Mouse (Mus musculus): ENCODE measurements around the gene Ormdl3. TPM values are rescaled to one million over a fixed set of nuclear protein-coding genes. Genes with fewer than 3 reads are reported as not detected.

Ormdl3 gene
- polyA plus RNA-seq, 1 experiment from 2014 or later: 72.2 TPM

- Histone ChIP-seq H3K9me3 (no peaks in the 10 kb centered on the region), H3K4me1 (peaks cover 11% of the 10 kb centered on the region; the same call in 1 of the 2 replicates), H3K36me3 (no peaks in the 10 kb centered on the region), H3K4me2 (replicated peaks) (peak within 1 kb of the TSS; percentile 86), H3K4me3 (peak within 1 kb of the TSS; percentile 40), H3K27me3 (replicated peaks) (peaks cover 77% of the 10 kb centered on the region), H3K27ac (no peak within 1 kb of the TSS), H3K9ac (peak within 1 kb of the TSS; percentile 57)
- ATAC-seq (ENCODE audit: low FRiP score, low read depth): 0 out of 2 replicates have a peak, but pooled peaks have one; percentile 21
- WGBS: 1% methylated on average over 58 of the region's 58 CpGs
Measured at GRCm38 (mm10) chr11:98545711-98546231, 41.4 kb downstream of the Ormdl3 start, which contains the start of gene Ikzf3. Gene Ikzf3, minus strand, starts transcription at chr11:98546031.

- H3K36me3 ChIP-seq: no peaks in the 10 kb centered on the region
- WGBS: 2% methylated on average over 16 of the region's 16 CpGs
- H3K4me2 ChIP-seq (replicated peaks): peak overlapping the region; percentile 86
- H3K9me3 ChIP-seq: no peaks in the 10 kb centered on the region
- ATAC-seq (ENCODE audit: low FRiP score, low read depth): no peak
- no peak overlapping the region for H3K27ac ChIP-seq
- H3K4me1 ChIP-seq: peaks cover 6% of the 10 kb centered on the region; the same call in 1 of the 2 replicates
- H3K4me3 ChIP-seq: peak overlapping the region; percentile 40
- peak overlapping the region; percentile 57; the same call in 1 of the 2 replicates for H3K9ac ChIP-seq
- peaks cover 71% of the 10 kb centered on the region for H3K27me3 ChIP-seq (replicated peaks)
Measured at GRCm38 (mm10) chr11:98544890-98545677, 42.1 kb downstream of the Ormdl3 start.

- no peak overlapping the region for H3K4me2 ChIP-seq (replicated peaks)
- no peaks in the 10 kb centered on the region for H3K9me3 ChIP-seq
- H3K27me3 ChIP-seq (replicated peaks): peaks cover 56% of the 10 kb centered on the region
- no peak overlapping the region for H3K9ac ChIP-seq
- 87% methylated on average over 1 of the region's 1 CpGs for WGBS
- no peak overlapping the region for H3K27ac ChIP-seq
- no peak overlapping the region for H3K4me3 ChIP-seq
- H3K4me1 ChIP-seq: peaks cover 6% of the 10 kb centered on the region; the same call in 1 of the 2 replicates
- ATAC-seq (ENCODE audit: low FRiP score, low read depth): no peak
- no peaks in the 10 kb centered on the region for H3K36me3 ChIP-seq
Measured at GRCm38 (mm10) chr11:98543414-98543813, 43.8 kb downstream of the Ormdl3 start.

GRCm38 (mm10) chr11:98542553-98542952, 44.6 kb downstream of the Ormdl3 start:
- H3K4me3 ChIP-seq: no peak overlapping the region
- H3K4me1 ChIP-seq: peaks cover 6% of the 10 kb centered on the region; the same call in 1 of the 2 replicates
- H3K36me3 ChIP-seq: no peaks in the 10 kb centered on the region
- H3K27ac ChIP-seq: no peak overlapping the region
- peaks cover 47% of the 10 kb centered on the region for H3K27me3 ChIP-seq (replicated peaks)
- H3K9me3 ChIP-seq: no peaks in the 10 kb centered on the region
- no peak overlapping the region for H3K9ac ChIP-seq
- no peak overlapping the region for H3K4me2 ChIP-seq (replicated peaks)
- WGBS: 77% methylated on average over 8 of the region's 8 CpGs
- no peak for ATAC-seq (ENCODE audit: low FRiP score, low read depth)

DNA sequence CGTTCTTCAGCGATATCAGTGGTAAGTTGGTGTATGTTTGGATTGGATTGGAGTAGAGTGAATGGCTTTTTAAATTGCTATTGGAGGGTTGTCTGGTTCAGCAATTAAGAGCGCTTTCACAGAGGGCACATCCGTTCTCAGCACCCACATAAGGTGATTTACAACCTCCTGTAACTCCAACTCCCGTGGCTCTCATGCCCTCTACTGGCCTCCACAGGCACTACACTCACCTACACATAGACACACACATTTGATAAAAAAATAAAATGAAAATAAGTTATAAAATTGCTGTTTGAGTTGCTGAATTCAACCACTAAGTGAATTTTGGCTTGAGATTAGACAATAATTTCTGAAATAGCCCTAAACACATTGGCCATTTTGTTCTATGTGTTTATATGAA, 46.8 kb downstream of the Ormdl3 start:
- Histone ChIP-seq H3K9me3 (no peaks in the 10 kb centered on the region), H3K36me3 (no peaks in the 10 kb centered on the region), H3K4me3 (no peak overlapping the region), H3K27me3 (replicated peaks) (peaks cover 25% of the 10 kb centered on the region), H3K9ac (no peak overlapping the region), H3K4me1 (peaks cover 2% of the 10 kb centered on the region; the same call in 1 of the 2 replicates), H3K27ac (no peak overlapping the region), H3K4me2 (replicated peaks) (no peak overlapping the region)
- no peak for ATAC-seq (ENCODE audit: low FRiP score, low read depth)
- WGBS: 79% methylated on average over 5 of the region's 5 CpGs

DNA sequence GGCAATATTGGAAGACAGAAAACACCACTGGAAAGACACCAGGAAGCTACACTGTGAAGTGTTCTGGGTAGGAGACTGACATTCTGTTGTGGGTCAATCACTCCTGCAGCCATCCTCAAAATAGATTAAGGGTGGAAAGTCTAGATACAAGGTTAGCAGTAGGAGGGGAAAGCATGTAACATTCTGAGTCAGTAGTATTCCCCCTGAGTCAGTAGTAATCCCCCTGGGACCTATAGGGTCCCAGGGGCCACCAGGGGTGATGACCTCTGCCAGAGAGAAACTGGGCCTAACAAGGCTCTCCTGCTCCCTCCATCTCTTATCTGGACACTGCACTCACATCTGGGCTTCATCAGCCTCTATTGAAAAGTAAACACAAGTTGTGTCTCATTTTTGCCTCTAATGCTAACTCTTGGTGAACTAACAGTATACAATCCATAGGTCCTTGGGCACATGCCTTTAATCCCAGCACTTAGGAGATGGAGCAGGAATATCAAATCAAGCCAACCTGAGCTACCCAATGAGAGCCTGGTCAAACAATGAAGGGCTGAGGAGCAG, 49.6 kb downstream of the Ormdl3 start:
- H3K27me3 ChIP-seq (replicated peaks): peaks cover 7% of the 10 kb centered on the region
- H3K4me3 ChIP-seq: no peak overlapping the region
- no peak overlapping the region for H3K9ac ChIP-seq
- H3K36me3 ChIP-seq: no peaks in the 10 kb centered on the region
- no peak overlapping the region for H3K27ac ChIP-seq
- no peaks in the 10 kb centered on the region for H3K9me3 ChIP-seq
- H3K4me2 ChIP-seq (replicated peaks): no peak overlapping the region
- H3K4me1 ChIP-seq: no peaks in the 10 kb centered on the region
- ATAC-seq (ENCODE audit: low FRiP score, low read depth): no peak

Other genes with a start within 250 kb of the Ormdl3 start
- 0.13 and 0.40 TPM in 2 replicates for gene Ppp1r1b, start 239.0 kb downstream of the Ormdl3 start, polyA plus RNA-seq (2016; fragmentation: Nextera tagmentation; extraction: Ambion mirVana)
- gene Stard3, start 229.0 kb downstream of the Ormdl3 start, polyA plus RNA-seq (2016; fragmentation: Nextera tagmentation; extraction: Ambion mirVana): 45.7 and 47.4 TPM in 2 replicates
- gene Tcap, start 203.6 kb downstream of the Ormdl3 start, polyA plus RNA-seq (2016; fragmentation: Nextera tagmentation; extraction: Ambion mirVana): 2.7 and 2.9 TPM in 2 replicates
- 0.49 and 1.2 TPM in 2 replicates for gene Pnmt, start 200.9 kb downstream of the Ormdl3 start, polyA plus RNA-seq (2016; fragmentation: Nextera tagmentation; extraction: Ambion mirVana)
- gene Pgap3, start 186.9 kb downstream of the Ormdl3 start, polyA plus RNA-seq (2016; fragmentation: Nextera tagmentation; extraction: Ambion mirVana): 9.0 and 9.5 TPM in 2 replicates
- gene Erbb2, start 174.9 kb downstream of the Ormdl3 start, polyA plus RNA-seq (2016; fragmentation: Nextera tagmentation; extraction: Ambion mirVana): 16.4 and 17.5 TPM in 2 replicates
- gene Mien1, start 148.4 kb downstream of the Ormdl3 start, polyA plus RNA-seq (2016; fragmentation: Nextera tagmentation; extraction: Ambion mirVana): 192 and 196 TPM in 2 replicates
- 0.66 and 0.99 TPM in 2 replicates for gene Grb7, start 141.0 kb downstream of the Ormdl3 start, polyA plus RNA-seq (2016; fragmentation: Nextera tagmentation; extraction: Ambion mirVana)
- gene Ikzf3, start 41.3 kb downstream of the Ormdl3 start, polyA plus RNA-seq (2016; fragmentation: Nextera tagmentation; extraction: Ambion mirVana): 0.25 and 0.34 TPM in 2 replicates
- 0.15 TPM in 1 of 2 replicates, not detected in the other for gene Zpbp2, start 36.3 kb downstream of the Ormdl3 start, polyA plus RNA-seq (2016; fragmentation: Nextera tagmentation; extraction: Ambion mirVana)
- gene Lrrc3c, start 10.9 kb upstream of the Ormdl3 start, polyA plus RNA-seq (2016; fragmentation: Nextera tagmentation; extraction: Ambion mirVana): not detected in 2 replicates
- gene Gm12355, start 38.3 kb upstream of the Ormdl3 start, polyA plus RNA-seq (2016; fragmentation: Nextera tagmentation; extraction: Ambion mirVana): 0.82 and 1.0 TPM in 2 replicates
- gene Gsdma3, start 39.0 kb upstream of the Ormdl3 start, polyA plus RNA-seq (2016; fragmentation: Nextera tagmentation; extraction: Ambion mirVana): not detected in 2 replicates
- not detected in 2 replicates for gene Gsdma2, start 59.4 kb upstream of the Ormdl3 start, polyA plus RNA-seq (2016; fragmentation: Nextera tagmentation; extraction: Ambion mirVana)
- not detected in 2 replicates for gene Gsdma, start 77.0 kb upstream of the Ormdl3 start, polyA plus RNA-seq (2016; fragmentation: Nextera tagmentation; extraction: Ambion mirVana)
- gene Psmd3, start 95.2 kb upstream of the Ormdl3 start, polyA plus RNA-seq (2016; fragmentation: Nextera tagmentation; extraction: Ambion mirVana): 231 and 234 TPM in 2 replicates
- gene Csf3, start 113.9 kb upstream of the Ormdl3 start, polyA plus RNA-seq (2016; fragmentation: Nextera tagmentation; extraction: Ambion mirVana): not detected in 2 replicates
- 78.7 and 80.0 TPM in 2 replicates for gene Med24, start 142.1 kb upstream of the Ormdl3 start, polyA plus RNA-seq (2016; fragmentation: Nextera tagmentation; extraction: Ambion mirVana)
- gene Thra, start 153.3 kb upstream of the Ormdl3 start, polyA plus RNA-seq (2016; fragmentation: Nextera tagmentation; extraction: Ambion mirVana): 56.9 and 67.0 TPM in 2 replicates
- 1.5 and 2.1 TPM in 2 replicates for gene Nr1d1, start 188.0 kb upstream of the Ormdl3 start, polyA plus RNA-seq (2016; fragmentation: Nextera tagmentation; extraction: Ambion mirVana)
- 37.0 and 40.8 TPM in 2 replicates for gene Msl1, start 208.1 kb upstream of the Ormdl3 start, polyA plus RNA-seq (2016; fragmentation: Nextera tagmentation; extraction: Ambion mirVana)
- 65.1 and 68.5 TPM in 2 replicates for gene Casc3, start 217.5 kb upstream of the Ormdl3 start, polyA plus RNA-seq (2016; fragmentation: Nextera tagmentation; extraction: Ambion mirVana)
- gene Rapgefl1, start 249.4 kb upstream of the Ormdl3 start, polyA plus RNA-seq (2016; fragmentation: Nextera tagmentation; extraction: Ambion mirVana): 4.4 and 4.7 TPM in 2 replicates